Mouse (Mus musculus) mesoderm, embryonic 11.5 days (tissue): ENCODE results near the gene Rps6kc1.

Experiments
- DNase-seq: peaks from one replicate; pipeline ENCODE4 v3.0.0-alpha.2; 2012; ENCODE audit warnings: low read depth, low spot score

The Rps6kc1 gene

GRCm38 (mm10) chr1:190767621-190768020, 143.9 kb downstream of the Rps6kc1 start:
- no peak for DNase-seq

- no peak for DNase-seq
Observed at GRCm38 (mm10) chr1:190766800-190767199, 144.8 kb downstream of the Rps6kc1 start.

GRCm38 (mm10) chr1:190763756-190764155, 147.8 kb downstream of the Rps6kc1 start:
- no peak for DNase-seq

GRCm38 (mm10) chr1:190761786-190762185, 149.8 kb downstream of the Rps6kc1 start:
- DNase-seq, result no peak

GRCm38 (mm10) chr1:190757899-190758298, 153.7 kb downstream of the Rps6kc1 start:
- DNase-seq, result no peak

DNA sequence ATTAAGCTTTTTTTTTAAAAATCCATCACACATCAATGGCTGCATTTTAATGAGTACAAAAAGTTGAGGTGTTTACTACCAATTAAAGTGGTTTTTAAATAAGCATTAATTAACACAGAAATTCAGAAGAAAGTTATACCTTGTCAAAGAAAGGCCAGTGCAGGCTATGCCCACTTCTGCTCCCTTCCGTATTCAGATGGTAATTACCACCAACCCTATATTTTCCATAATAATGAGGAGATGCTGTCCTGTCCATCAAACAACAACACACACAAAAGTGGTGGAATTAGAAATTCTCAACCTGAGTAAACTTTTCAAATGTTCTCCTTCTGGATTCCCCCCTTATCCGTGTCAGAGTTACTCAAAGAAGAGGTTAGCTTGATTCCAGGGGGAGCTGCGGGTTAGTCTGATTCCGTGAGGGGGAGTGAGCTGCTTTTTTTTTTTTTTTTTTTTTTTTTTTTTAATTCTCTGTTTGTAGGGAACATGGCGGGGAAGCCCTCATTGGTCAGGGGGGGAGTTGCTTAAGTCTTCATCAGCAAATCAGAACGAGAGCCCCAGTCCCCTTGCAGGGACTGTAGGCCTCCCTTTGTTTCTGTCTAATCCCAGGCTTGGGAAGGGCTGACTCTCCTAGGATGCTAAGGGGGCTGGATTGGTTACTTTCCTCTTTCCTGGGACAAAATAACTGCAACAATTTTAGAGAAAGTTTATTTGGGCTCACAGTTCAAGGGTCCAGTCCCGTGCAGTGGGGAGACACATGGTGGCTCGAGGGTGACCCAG, 159.6 kb downstream of the Rps6kc1 start:
- no peak for DNase-seq

- no peak for DNase-seq
Observed at GRCm38 (mm10) chr1:190748937-190749336, 162.6 kb downstream of the Rps6kc1 start.

- no peak for DNase-seq
Observed at GRCm38 (mm10) chr1:190741421-190741820, 170.1 kb downstream of the Rps6kc1 start.

- DNase-seq, result no peak
Observed at GRCm38 (mm10) chr1:190732803-190733202, 178.8 kb downstream of the Rps6kc1 start.

DNA sequence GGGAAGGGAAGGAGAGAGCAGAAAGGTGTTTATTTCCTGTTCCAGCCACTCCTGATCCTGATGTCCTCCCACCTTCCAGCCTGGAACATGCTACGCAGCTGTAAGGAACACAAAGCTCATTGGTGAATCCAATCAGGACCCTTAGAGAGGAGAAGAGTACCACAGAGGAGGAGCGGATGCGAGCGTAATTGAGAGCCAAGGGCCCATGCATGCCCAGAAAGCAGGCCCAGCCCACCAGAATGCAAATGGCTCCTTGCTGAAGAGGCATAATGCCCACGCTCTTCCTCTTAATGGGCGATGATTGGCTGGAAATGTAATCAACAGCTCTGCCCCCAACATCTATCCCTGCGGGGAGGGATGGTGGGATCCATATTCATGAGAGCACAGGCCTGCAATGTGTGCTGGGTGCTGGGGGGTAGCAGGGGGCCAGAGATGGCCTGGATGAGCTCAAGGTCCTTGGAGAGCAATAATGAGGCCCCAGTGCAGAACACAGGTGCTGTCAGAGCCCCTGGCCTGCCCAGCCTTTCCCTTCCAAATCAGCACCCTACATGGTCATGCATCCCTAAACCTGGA, 182.0 kb downstream of the Rps6kc1 start:
- no peak for DNase-seq

DNA sequence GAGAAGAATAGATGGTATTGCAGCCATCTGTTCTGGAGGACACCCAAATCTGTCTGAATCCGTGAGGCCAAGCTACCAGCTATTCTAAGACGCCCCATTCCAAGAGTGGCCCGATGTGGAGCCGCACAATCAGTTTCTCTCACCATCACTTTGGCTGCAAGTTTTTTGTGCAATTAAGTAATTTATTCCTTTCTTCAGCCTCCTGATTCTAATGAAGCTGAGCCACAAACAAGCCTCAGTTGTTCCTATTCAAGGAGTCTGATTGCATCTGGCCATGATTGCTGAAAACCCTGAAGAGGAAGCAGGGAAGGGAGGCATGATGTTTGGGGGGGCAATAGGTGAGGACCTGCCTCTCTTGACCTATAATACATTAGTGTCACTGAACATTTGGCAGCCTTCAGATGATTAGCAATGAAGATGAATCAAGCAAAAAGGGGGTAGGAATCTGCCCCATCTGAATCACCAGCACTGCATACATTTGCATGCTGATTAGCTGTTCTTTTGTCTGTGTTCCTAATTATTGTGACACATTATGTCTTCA, 183.4 kb downstream of the Rps6kc1 start:
- no peak for DNase-seq

DNA sequence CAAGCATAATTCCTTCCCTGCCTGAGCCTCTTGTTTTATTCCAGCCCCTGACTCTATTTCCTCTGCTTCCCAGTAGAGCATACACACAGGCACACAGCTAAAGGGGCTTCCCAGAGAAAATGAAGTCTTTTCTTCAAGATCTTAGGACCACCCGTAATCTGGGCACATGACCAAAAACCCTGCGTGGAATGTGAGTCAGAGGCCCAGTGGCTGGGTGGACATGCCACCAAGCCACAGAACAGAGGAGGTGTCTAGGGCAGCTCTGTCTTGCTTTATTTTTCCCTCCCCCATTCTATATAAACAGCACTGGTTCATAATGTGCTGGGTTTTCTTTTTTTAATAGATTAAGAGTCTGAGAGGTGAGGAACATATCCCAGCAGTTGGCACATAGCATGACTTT, 184.2 kb downstream of the Rps6kc1 start:
- no peak for DNase-seq

GRCm38 (mm10) chr1:190724591-190725380, 186.8 kb downstream of the Rps6kc1 start:
- DNase-seq, result no peak

GRCm38 (mm10) chr1:190723926-190724430, 187.6 kb downstream of the Rps6kc1 start:
- no peak for DNase-seq

DNA sequence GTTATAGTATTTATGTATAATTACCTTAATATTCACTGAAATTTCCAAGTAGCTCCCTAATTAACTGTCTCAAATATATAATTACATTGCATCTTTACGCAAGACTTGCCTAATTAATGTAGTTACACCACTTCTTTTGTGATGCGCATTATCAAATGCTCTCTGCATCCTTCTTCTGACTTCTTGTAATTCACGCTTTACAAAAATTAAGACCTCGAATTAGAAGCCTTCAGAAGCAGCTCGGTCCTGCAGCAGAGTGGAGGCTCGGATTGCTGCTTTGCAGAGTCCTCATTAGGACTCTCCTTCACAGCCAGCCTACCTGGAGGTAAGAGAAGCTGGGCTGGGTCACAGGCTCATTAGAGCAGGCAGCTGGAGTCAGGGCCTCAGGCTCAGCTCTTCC, 197.7 kb downstream of the Rps6kc1 start:
- no peak for DNase-seq

DNA sequence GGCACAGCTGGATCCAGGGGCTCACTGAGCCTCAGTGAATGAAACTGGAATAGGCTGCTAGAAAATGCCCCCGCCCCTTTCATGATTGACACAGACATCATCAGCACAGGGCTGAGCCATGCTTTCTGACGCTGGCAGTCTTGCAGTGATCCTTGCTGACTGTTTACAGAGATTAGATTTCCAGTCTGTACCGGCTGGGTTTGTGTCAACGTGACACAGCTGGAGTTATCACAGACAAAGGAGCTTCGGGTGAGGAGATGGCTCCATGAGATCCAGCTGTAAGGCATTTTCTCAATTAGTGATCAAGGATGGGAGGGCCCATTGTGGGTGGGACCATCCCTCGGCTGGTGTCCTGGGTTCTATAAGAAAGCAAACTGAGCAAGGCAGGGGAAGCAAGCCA, 214.0 kb downstream of the Rps6kc1 start:
- DNase-seq, result no peak

GRCm38 (mm10) chr1:190695589-190695988, 216.0 kb downstream of the Rps6kc1 start:
- DNase-seq, result peak; percentile 66

DNA sequence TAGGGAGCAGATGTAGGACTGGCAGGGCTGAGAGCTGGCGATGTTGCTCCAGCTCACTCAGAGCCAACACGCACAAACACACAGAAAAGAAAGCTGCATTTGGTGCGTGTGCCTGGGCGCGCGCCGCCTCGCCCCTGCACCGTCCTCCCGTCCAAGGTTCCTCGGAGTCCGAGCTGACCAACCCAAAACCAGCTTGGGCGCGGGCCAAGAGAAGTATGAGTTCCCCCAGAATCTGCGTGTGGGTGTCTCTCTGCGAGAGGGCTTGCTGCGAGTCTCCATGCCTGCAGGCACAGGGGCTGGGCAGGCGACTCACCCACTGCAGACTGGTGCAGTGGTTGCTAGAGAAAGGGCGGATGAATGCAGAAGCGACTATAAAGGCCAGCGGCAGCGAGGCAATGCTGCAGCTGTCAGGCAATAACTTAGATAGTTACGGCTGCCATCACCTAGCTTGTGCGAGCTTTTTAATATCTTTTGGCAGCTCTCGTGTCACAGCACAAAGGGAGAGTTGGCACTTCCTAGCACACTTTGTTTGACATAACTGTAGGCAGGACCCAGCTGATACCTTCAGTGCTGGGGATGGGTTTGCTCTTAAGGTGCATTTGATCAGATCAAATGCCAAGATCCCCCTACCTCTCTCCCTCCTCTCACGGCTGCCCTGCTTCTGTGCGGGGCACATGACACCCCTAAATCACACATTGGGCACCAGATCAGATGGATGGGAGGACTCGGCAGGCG, 220.9 kb downstream of the Rps6kc1 start:
- no peak for DNase-seq

- DNase-seq, result no peak
Observed at GRCm38 (mm10) chr1:190683060-190683459, 228.5 kb downstream of the Rps6kc1 start.

DNA sequence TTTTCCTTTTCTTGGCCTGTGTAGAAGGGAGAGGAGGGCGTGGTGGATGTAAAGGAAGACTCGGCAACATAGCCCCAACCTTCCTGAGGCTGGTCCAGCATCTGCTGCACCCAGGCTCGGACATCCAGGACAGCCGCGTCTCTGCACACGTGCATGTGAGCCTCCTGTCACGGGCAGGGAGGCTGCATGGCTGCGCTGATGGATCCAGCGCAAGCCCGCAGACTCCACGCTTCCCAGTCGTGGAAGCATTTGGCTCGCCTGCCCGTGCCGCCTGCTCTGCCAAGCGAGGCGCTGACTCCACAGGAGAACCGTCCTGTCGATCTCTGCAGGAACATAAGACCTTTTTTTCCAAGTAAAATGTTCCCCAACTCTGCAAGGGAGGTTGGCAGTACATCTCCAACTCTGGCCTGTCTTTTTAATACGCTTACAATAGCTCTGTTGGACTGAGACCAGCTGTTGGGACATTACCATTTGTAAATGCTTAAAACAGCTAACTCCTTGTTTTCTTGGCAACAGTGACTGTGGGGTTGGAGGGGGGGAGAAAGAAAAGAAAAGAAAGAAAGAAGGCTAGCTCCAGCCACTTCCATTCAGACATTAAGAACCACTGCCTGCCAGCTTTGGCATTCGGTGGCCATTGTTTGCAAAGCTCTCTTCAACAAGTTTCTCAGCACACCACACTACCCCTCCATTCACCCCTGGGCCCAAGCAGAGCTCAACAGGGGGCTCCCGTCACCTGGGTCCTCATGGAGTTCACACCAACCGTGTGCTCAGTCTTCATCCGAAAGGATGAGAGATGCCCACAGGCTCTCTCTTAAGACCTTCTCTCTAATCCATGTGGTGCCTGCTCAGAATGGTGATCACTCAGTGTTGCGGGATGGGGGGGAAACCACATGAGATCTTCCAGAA, 229.3 kb downstream of the Rps6kc1 start:
- DNase-seq, result no peak
